Mouse (Mus musculus): Measurements from ENCODE around the gene Dapk1.

- TF ChIP-seq POLR2A (IDR thresholded peaks at IDR 0.05; ENCODE audit: low read depth, low read length) (no peak), CTCF (IDR thresholded peaks at IDR 0.05; ENCODE audit: extremely low read depth, insufficient read depth, insufficient read length, insufficient replicate concordance) (no peak)
These were observed 129.3 kb downstream of the Dapk1 start for GRCm38 (mm10) chr13:60731001-60731400.

All from spleen, adult 2 months (tissue).